Mouse (Mus musculus): ENCODE data around the gene Arfgef2.

The Arfgef2 gene

GRCm38 (mm10) chr2:166892158-166892680 lies 86.8 kb downstream of the Arfgef2 start:
- peak overlapping the region; percentile 20; the same call in 1 of the 2 replicates for H3K4me3 ChIP-seq (replicated peaks; ENCODE audit: low read length)
- no peaks in the 10 kb centered on the region for H3K9me3 ChIP-seq (ENCODE audit: low read length)
- H3K27me3 ChIP-seq (ENCODE audit: insufficient read depth, low read length): no peaks in the 10 kb centered on the region
- TF ChIP-seq POU5F1 (IDR thresholded peaks at IDR 0.05; ENCODE audit: borderline replicate concordance, low read length): no peak
- no peak for TF ChIP-seq CTCF (conservative IDR thresholded peaks at IDR 0.05; ENCODE audit: low read length)
- TF ChIP-seq NANOG (IDR thresholded peaks at IDR 0.05; ENCODE audit: borderline replicate concordance, low read length): no peak
- H3K36me3 ChIP-seq (ENCODE audit: insufficient read depth, low read length): peaks cover 67% of the 10 kb centered on the region
- H3K4me1 ChIP-seq (replicated peaks; ENCODE audit: low read depth, low read length): peaks cover 46% of the 10 kb centered on the region

- no peaks in the 10 kb centered on the region for H3K27me3 ChIP-seq (ENCODE audit: insufficient read depth, low read length)
- no peaks in the 10 kb centered on the region for H3K9me3 ChIP-seq (ENCODE audit: low read length)
- peaks cover 69% of the 10 kb centered on the region for H3K36me3 ChIP-seq (ENCODE audit: insufficient read depth, low read length)
- TF ChIP-seq POU5F1 (IDR thresholded peaks at IDR 0.05; ENCODE audit: borderline replicate concordance, low read length) (no peak), NANOG (IDR thresholded peaks at IDR 0.05; ENCODE audit: borderline replicate concordance, low read length) (no peak), CTCF (conservative IDR thresholded peaks at IDR 0.05; ENCODE audit: low read length) (no peak)
- no peak overlapping the region for H3K4me3 ChIP-seq (replicated peaks; ENCODE audit: low read length)
- peaks cover 46% of the 10 kb centered on the region for H3K4me1 ChIP-seq (replicated peaks; ENCODE audit: low read depth, low read length)
Observed at GRCm38 (mm10) chr2:166893036-166893435, 87.6 kb downstream of the Arfgef2 start.

- TF ChIP-seq CTCF (conservative IDR thresholded peaks at IDR 0.05; ENCODE audit: low read length) (no peak), NANOG (IDR thresholded peaks at IDR 0.05; ENCODE audit: borderline replicate concordance, low read length) (no peak)
- H3K4me3 ChIP-seq (replicated peaks; ENCODE audit: low read length): no peak overlapping the region
- H3K27me3 ChIP-seq (ENCODE audit: insufficient read depth, low read length): no peaks in the 10 kb centered on the region
- no peaks in the 10 kb centered on the region for H3K9me3 ChIP-seq (ENCODE audit: low read length)
- peaks cover 40% of the 10 kb centered on the region for H3K4me1 ChIP-seq (replicated peaks; ENCODE audit: low read depth, low read length)
- peaks cover 56% of the 10 kb centered on the region for H3K36me3 ChIP-seq (ENCODE audit: insufficient read depth, low read length)
Observed at GRCm38 (mm10) chr2:166896368-166896767, 91.0 kb downstream of the Arfgef2 start.

GRCm38 (mm10) chr2:166896974-166897373 lies 91.6 kb downstream of the Arfgef2 start:
- Histone ChIP-seq H3K9me3 (ENCODE audit: low read length) (no peaks in the 10 kb centered on the region), H3K4me1 (replicated peaks; ENCODE audit: low read depth, low read length) (peaks cover 38% of the 10 kb centered on the region), H3K27me3 (ENCODE audit: insufficient read depth, low read length) (no peaks in the 10 kb centered on the region), H3K36me3 (ENCODE audit: insufficient read depth, low read length) (peaks cover 50% of the 10 kb centered on the region), H3K4me3 (replicated peaks; ENCODE audit: low read length) (no peak overlapping the region)
- TF ChIP-seq CTCF (conservative IDR thresholded peaks at IDR 0.05; ENCODE audit: low read length) (no peak), NANOG (IDR thresholded peaks at IDR 0.05; ENCODE audit: borderline replicate concordance, low read length) (no peak), POU5F1 (IDR thresholded peaks at IDR 0.05; ENCODE audit: borderline replicate concordance, low read length) (no peak)

DNA sequence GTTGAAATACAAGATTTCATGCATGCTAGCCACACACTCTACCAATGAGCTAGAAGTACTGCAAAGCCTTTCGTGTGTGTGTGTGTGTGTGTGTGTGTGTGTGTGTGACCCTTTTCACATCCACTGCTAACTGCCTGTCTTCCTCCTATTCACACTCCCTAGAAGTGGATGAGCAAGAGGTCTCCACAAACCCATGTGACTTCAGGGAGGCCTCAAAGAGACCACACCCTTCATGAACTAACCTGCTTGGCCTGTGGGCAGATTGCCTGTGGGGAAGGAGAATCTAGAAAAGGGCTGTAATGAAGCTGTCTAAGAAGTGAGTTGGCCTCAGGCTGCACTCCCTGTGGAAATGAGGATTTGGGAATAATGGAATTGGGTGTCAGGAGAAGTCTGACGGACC lies 93.8 kb downstream of the Arfgef2 start:
- TF ChIP-seq NANOG (IDR thresholded peaks at IDR 0.05; ENCODE audit: borderline replicate concordance, low read length): no peak
- TF ChIP-seq POU5F1 (IDR thresholded peaks at IDR 0.05; ENCODE audit: borderline replicate concordance, low read length): no peak
- no peak for TF ChIP-seq CTCF (conservative IDR thresholded peaks at IDR 0.05; ENCODE audit: low read length)
- Histone ChIP-seq H3K9me3 (ENCODE audit: low read length) (no peaks in the 10 kb centered on the region), H3K4me3 (replicated peaks; ENCODE audit: low read length) (no peak overlapping the region), H3K4me1 (replicated peaks; ENCODE audit: low read depth, low read length) (peaks cover 35% of the 10 kb centered on the region), H3K36me3 (ENCODE audit: insufficient read depth, low read length) (peaks cover 30% of the 10 kb centered on the region), H3K27me3 (ENCODE audit: insufficient read depth, low read length) (no peaks in the 10 kb centered on the region)

- Histone ChIP-seq H3K4me3 (replicated peaks; ENCODE audit: low read length) (no peak overlapping the region), H3K36me3 (ENCODE audit: insufficient read depth, low read length) (peaks cover 24% of the 10 kb centered on the region), H3K9me3 (ENCODE audit: low read length) (no peaks in the 10 kb centered on the region), H3K27me3 (ENCODE audit: insufficient read depth, low read length) (no peaks in the 10 kb centered on the region), H3K4me1 (replicated peaks; ENCODE audit: low read depth, low read length) (peaks cover 35% of the 10 kb centered on the region)
- TF ChIP-seq CTCF (conservative IDR thresholded peaks at IDR 0.05; ENCODE audit: low read length) (no peak), POU5F1 (IDR thresholded peaks at IDR 0.05; ENCODE audit: borderline replicate concordance, low read length) (no peak), NANOG (IDR thresholded peaks at IDR 0.05; ENCODE audit: borderline replicate concordance, low read length) (no peak)
Observed at GRCm38 (mm10) chr2:166899746-166900145, 94.4 kb downstream of the Arfgef2 start.

DNA sequence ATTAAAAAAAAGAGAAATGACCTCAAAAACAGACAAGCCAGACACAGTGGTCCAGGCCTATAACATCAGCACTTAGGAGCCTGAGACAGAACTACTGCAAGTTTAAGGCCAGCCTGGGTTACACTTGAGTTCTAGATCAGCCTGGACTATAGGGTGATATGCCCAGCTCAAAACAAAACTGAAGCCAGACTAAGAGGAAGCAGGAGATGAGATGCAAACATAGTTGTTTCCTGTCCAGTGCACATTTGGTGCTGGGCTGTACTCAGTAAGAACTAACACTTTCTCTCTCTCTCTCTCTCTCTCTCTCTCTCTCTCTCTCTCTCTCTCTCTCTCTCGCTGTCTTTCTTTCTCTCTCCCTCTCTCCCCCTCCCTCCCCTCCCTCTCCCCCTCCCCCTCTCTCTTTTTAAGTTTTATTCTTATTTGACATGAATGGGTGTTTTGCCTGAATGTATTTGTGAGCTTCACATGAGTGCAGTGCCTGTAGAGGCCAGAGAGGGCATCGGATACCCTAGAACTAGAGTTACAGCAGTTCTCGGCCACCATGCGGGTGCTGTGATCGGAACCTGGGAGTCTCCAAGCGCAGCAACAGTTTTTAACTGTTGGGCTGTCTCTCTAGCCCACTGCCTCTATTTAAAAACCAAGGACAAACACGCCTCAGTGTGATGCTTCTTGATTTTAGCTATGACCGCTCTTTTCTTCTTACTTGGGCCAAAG lies 95.6 kb downstream of the Arfgef2 start:
- H3K4me1 ChIP-seq (replicated peaks; ENCODE audit: low read depth, low read length): peaks cover 45% of the 10 kb centered on the region
- TF ChIP-seq CTCF (conservative IDR thresholded peaks at IDR 0.05; ENCODE audit: low read length): peak; percentile 11; the same call in 1 of the 2 replicates
- TF ChIP-seq NANOG (IDR thresholded peaks at IDR 0.05; ENCODE audit: borderline replicate concordance, low read length): no peak
- no peak for TF ChIP-seq POU5F1 (IDR thresholded peaks at IDR 0.05; ENCODE audit: borderline replicate concordance, low read length)
- no peaks in the 10 kb centered on the region for H3K27me3 ChIP-seq (ENCODE audit: insufficient read depth, low read length)
- no peak overlapping the region for H3K4me3 ChIP-seq (replicated peaks; ENCODE audit: low read length)
- no peaks in the 10 kb centered on the region for H3K9me3 ChIP-seq (ENCODE audit: low read length)
- peaks cover 15% of the 10 kb centered on the region for H3K36me3 ChIP-seq (ENCODE audit: insufficient read depth, low read length)

- Histone ChIP-seq H3K9me3 (ENCODE audit: low read length) (no peaks in the 10 kb centered on the region), H3K27me3 (ENCODE audit: insufficient read depth, low read length) (no peaks in the 10 kb centered on the region), H3K36me3 (ENCODE audit: insufficient read depth, low read length) (peaks cover 12% of the 10 kb centered on the region), H3K4me1 (replicated peaks; ENCODE audit: low read depth, low read length) (peaks cover 56% of the 10 kb centered on the region), H3K4me3 (replicated peaks; ENCODE audit: low read length) (no peak overlapping the region)
- TF ChIP-seq NANOG (IDR thresholded peaks at IDR 0.05; ENCODE audit: borderline replicate concordance, low read length) (no peak), POU5F1 (IDR thresholded peaks at IDR 0.05; ENCODE audit: borderline replicate concordance, low read length) (no peak), CTCF (conservative IDR thresholded peaks at IDR 0.05; ENCODE audit: low read length) (peak; percentile 85)
Observed at GRCm38 (mm10) chr2:166903719-166904282, 98.4 kb downstream of the Arfgef2 start.

All from E14TG2a.4 (cell line).